Mouse (Mus musculus) ES-Bruce4 (cell line): ENCODE results near the gene Zfp385c. TPM values are rescaled to one million over a fixed set of nuclear protein-coding genes. Genes with fewer than 3 reads are reported as not detected.

ENCODE experiments used
- H3K27ac ChIP-seq: 2 replicates; pipeline ENCODE4 v1.5.1; 2012; ENCODE audit warnings: low read length, inconsistent platforms; ENCODE audit not compliant: insufficient read depth
- H3K27me3 ChIP-seq: 2 replicates; pipeline ENCODE4 v1.6.1; 2012; ENCODE audit warnings: mild to moderate bottlenecking, low read length, inconsistent platforms; ENCODE audit not compliant: control insufficient read depth, poor library complexity, insufficient read depth, severe bottlenecking
- H3K36me3 ChIP-seq: 2 replicates; pipeline ENCODE4 v1.6.1; 2012; ENCODE audit warnings: inconsistent platforms, mild to moderate bottlenecking, low read length, moderate library complexity; ENCODE audit not compliant: control insufficient read depth, poor library complexity, insufficient read depth, severe bottlenecking
- H3K4me1 ChIP-seq: one replicate; pipeline ENCODE4 v1.8.1; 2011; ENCODE audit warnings: low read length; ENCODE audit not compliant: control insufficient read depth, insufficient read depth
- H3K4me3 ChIP-seq: 2 replicates; pipeline ENCODE4 v1.5.1; 2011; ENCODE audit warnings: low read depth, mild to moderate bottlenecking, low read length
- H3K9ac ChIP-seq: 2 replicates; pipeline ENCODE4 v1.6.1; 2012; ENCODE audit warnings: low read depth, mild to moderate bottlenecking, inconsistent platforms; ENCODE audit not compliant: poor library complexity, severe bottlenecking
- H3K9me3 ChIP-seq: replicated peaks from 2 replicates; pipeline ENCODE4 v1.6.1; 2012; ENCODE audit warnings: mild to moderate bottlenecking, low read length, inconsistent platforms; ENCODE audit not compliant: control insufficient read depth, poor library complexity, insufficient read depth, severe bottlenecking
- CTCF ChIP-seq: IDR thresholded peaks from one replicate; pipeline ENCODE4 v1.8.1; 2011; ENCODE audit warnings: low read depth, low read length
- EP300 ChIP-seq: IDR thresholded peaks from 2 replicates; pipeline ENCODE4 v1.6.1; 2011; ENCODE audit warnings: low read depth, low read length; ENCODE audit not compliant: insufficient read depth
- POLR2A ChIP-seq: IDR thresholded peaks from one replicate; pipeline ENCODE4 v1.8.1; 2011; ENCODE audit warnings: low read length; ENCODE audit not compliant: insufficient read depth
- polyA plus RNA-seq: library from polyadenylated mRNA; stranded (reverse); fragments of >200 nt; gene quantifications from 2 replicates; pipeline ENCODE4 v1.2.4, GENCODE M21; 2011; ENCODE audit warnings: low read depth; ENCODE audit not compliant: missing spikeins, insufficient read depth, insufficient read length

Gene Zfp385c
- polyA plus RNA-seq, 1 experiment = 1.9 TPM

- H3K9ac ChIP-seq = no peak overlapping the region
- no peaks in the 10 kb centered on the region for H3K9me3 ChIP-seq
- H3K4me3 ChIP-seq = no peak overlapping the region
- peak overlapping the region; percentile 63 for H3K27ac ChIP-seq
- no peaks in the 10 kb centered on the region for H3K36me3 ChIP-seq
- peaks cover 6% of the 10 kb centered on the region for H3K4me1 ChIP-seq
- H3K27me3 ChIP-seq = no peaks in the 10 kb centered on the region
- TF ChIP-seq CTCF (no peak), EP300 (peak; percentile 92)
Observed at GRCm38 (mm10) chr11:100681826-100682225, 10.4 kb downstream of the Zfp385c start.

DNA sequence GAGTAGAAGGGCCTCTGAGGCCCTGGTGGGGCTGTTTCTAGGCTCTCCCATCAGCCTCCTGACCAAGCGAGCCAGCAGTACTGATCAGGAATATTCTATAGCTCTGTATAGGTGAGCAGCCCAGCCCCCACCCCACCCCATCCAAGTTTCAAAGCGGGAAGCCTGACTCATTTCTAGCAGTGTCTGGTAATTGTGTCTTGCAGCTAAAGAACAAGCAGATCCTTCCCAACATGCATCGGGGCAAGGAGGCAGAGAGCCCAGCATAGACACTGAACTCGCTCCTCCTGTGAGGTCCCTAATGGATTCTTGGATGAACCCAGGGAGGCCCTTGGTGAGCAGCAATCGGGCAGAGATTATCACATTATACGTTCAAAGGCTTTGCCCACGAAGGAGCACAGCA is 14.4 kb downstream of the Zfp385c start:
- no peak overlapping the region for H3K27ac ChIP-seq
- H3K4me1 ChIP-seq = peaks cover 6% of the 10 kb centered on the region
- no peak for TF ChIP-seq CTCF
- no peak for TF ChIP-seq POLR2A
- no peak for TF ChIP-seq EP300
- H3K9ac ChIP-seq = no peak overlapping the region
- H3K9me3 ChIP-seq = no peaks in the 10 kb centered on the region
- H3K27me3 ChIP-seq = no peaks in the 10 kb centered on the region
- H3K4me3 ChIP-seq = no peak overlapping the region
- H3K36me3 ChIP-seq = no peaks in the 10 kb centered on the region

- Histone ChIP-seq H3K36me3 (no peaks in the 10 kb centered on the region), H3K4me3 (peak overlapping the region; percentile 30), H3K4me1 (no peaks in the 10 kb centered on the region), H3K9ac (peak overlapping the region; percentile 29), H3K9me3 (peaks cover 12% of the 10 kb centered on the region), H3K27me3 (no peaks in the 10 kb centered on the region), H3K27ac (no peak overlapping the region)
- no peak for TF ChIP-seq POLR2A
- no peak for TF ChIP-seq EP300
- no peak for TF ChIP-seq CTCF
Observed at GRCm38 (mm10) chr11:100673169-100673568, 19.1 kb downstream of the Zfp385c start.

GRCm38 (mm10) chr11:100671956-100672355 is 20.3 kb downstream of the Zfp385c start:
- Histone ChIP-seq H3K4me1 (no peaks in the 10 kb centered on the region), H3K27me3 (no peaks in the 10 kb centered on the region), H3K27ac (no peak overlapping the region), H3K9ac (no peak overlapping the region), H3K9me3 (peaks cover 12% of the 10 kb centered on the region), H3K4me3 (no peak overlapping the region), H3K36me3 (no peaks in the 10 kb centered on the region)
- TF ChIP-seq EP300 (no peak), POLR2A (no peak), CTCF (no peak)

- no peaks in the 10 kb centered on the region for H3K4me1 ChIP-seq
- peaks cover 12% of the 10 kb centered on the region for H3K9me3 ChIP-seq
- no peak overlapping the region for H3K9ac ChIP-seq
- H3K27ac ChIP-seq = no peak overlapping the region
- no peaks in the 10 kb centered on the region for H3K36me3 ChIP-seq
- no peak overlapping the region for H3K4me3 ChIP-seq
- TF ChIP-seq POLR2A (no peak), CTCF (no peak), EP300 (no peak)
- no peaks in the 10 kb centered on the region for H3K27me3 ChIP-seq
Observed at GRCm38 (mm10) chr11:100671049-100671448, 21.2 kb downstream of the Zfp385c start.

DNA sequence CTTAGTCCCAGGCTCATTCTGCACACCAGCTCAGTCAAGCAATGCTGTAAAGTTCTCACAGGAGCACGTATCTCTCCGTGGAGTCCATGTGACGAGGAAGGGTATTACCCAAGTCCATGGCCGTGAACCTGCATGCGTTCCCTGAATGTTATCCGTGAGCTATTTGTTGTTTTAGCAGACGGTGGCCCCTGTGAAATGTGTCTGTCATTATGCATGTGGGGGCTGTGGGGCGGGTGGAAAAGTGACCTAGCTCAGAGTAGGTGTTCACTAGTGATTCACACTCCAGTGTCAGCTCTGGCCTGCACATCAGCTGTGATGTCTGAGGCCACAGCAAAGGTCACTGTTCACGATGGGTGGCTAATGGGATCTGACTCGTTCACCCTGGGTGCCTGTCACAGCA is 32.4 kb downstream of the Zfp385c start:
- no peaks in the 10 kb centered on the region for H3K36me3 ChIP-seq
- peaks cover 3% of the 10 kb centered on the region for H3K4me1 ChIP-seq
- peaks cover 11% of the 10 kb centered on the region for H3K9me3 ChIP-seq
- no peak overlapping the region for H3K4me3 ChIP-seq
- H3K27me3 ChIP-seq = no peaks in the 10 kb centered on the region
- no peak for TF ChIP-seq CTCF
- TF ChIP-seq POLR2A = no peak
- TF ChIP-seq EP300 = no peak
- no peak overlapping the region for H3K27ac ChIP-seq
- H3K9ac ChIP-seq = no peak overlapping the region
